Mouse (Mus musculus) stomach, adult 2 months (tissue): ENCODE data around the gene Uty. TPM values are rescaled to one million over a fixed set of nuclear protein-coding genes. Genes with fewer than 3 reads are reported as not detected.

Source experiments
- polyA plus RNA-seq: library from polyadenylated mRNA; depleted of rRNA; stranded (reverse); fragments of >200 nt; gene quantifications from 2 replicates; pipeline ENCODE4 v1.2.3, GENCODE M21; 2012; rRNA removed

Gene Uty
- polyA plus RNA-seq = 0.24 and 0.34 TPM in 2 replicates

GRCm38 (mm10) chrY:1245426-1245863, at the start of gene Uty:
Gene Uty, minus strand, starts transcription at chrY:1245759.

GRCm38 (mm10) chrY:1286171-1286795, 40.7 kb upstream of the Uty start, which contains the start of gene Ddx3y:
Gene Ddx3y, minus strand, starts transcription at chrY:1286629.

Other genes starting within 250 kb of the Uty start
- gene Eif2s3y, start 235.2 kb downstream of the Uty start, polyA plus RNA-seq = 0.78 and 1.2 TPM in 2 replicates
- 0.11 and 0.32 TPM in 2 replicates for gene Ddx3y, start 40.9 kb upstream of the Uty start, polyA plus RNA-seq
- gene Usp9y, start 214.0 kb upstream of the Uty start, polyA plus RNA-seq = not detected in 2 replicates